Mouse (Mus musculus) liver, adult 2 months (tissue): ENCODE results near the gene Tti1.

ENCODE experiments used
- CTCF ChIP-seq: fragments of 200-500 bp; IDR thresholded peaks from 2 replicates; pipeline ENCODE4 v1.5.1; 2011; ENCODE audit warnings: low read depth, low read length, control low read depth
- POLR2A ChIP-seq: fragments of 200-500 bp; IDR thresholded peaks from 2 replicates; pipeline ENCODE4 v1.6.1; 2011; ENCODE audit warnings: low read length, control low read depth; ENCODE audit not compliant: insufficient read depth; ENCODE audit errors: extremely low read depth

DNA sequence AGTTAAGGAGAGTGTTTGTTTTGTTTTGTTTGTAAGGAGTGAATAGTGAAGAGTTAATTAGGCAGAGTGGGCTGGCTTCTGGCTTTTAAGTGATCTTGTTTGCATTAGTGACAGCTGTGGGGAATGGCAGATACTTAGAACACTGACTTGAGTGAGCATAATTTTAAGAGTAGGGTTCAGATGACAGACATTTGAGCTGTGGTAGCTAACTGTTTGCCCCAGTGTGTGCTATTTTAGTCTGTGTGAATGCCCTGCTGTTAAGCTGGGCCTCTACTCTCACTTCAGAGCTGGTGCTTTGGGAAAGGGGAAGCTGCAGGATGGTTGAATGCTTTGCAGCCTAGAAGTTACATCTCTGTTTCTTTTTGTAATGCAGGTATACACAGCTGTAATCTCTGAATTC is 38.2 kb upstream of the Tti1 start:
- TF ChIP-seq CTCF (no peak), POLR2A (no peak)
